8 mouse cellular contexts compared by ENCODE assay signal in the genomic region with DNA sequence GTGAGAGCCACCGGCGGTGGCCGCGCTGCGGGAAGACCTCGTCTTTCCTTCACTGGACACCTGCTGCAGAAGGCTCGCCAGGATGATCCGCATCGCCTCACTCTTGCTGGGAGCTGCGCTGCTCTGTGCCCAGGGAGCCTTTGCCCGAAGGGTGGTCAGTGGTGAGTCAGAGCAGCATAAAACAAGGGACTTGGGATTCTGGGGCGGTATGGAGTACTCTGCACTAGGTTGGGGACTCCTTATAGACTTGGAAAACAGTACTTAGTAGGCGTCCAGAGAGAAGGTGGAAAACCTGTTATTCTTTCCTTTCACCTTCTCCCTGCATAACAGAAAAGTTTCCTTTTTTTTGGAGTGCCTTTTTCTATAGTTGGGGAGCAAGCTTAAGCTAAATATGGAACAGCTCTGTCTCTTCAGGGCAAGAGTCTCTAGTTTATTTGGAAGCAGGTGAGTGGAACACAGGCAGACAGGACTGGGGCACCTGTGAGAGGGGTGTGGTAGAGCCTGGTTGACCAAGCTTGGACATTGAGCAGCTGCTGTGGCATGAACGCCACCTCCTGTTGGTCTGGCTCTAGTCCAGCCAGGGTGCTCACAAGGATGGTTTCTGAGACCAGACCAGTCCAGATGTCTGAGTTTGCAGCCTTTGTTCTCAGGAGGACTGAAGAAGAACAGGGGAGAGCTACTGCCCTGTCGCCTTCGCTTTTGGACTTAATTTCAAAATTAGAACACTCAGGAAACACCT. TPM values are rescaled to one million over a fixed set of nuclear protein-coding genes. Genes with fewer than 3 reads are reported as not detected.
DNase-seq lines count a peak whose midpoint lies in the region; ATAC-seq and TF ChIP-seq lines count a peak whose summit lies in the region.

No protein-coding gene starts in this region.

- no peaks in the 10 kb centered on the region for H3K9me3 ChIP-seq in heart, postnatal 0 days (replicated peaks; ENCODE audit: control insufficient read depth, low read length)
- H3K9me3 ChIP-seq in embryonic facial prominence, embryonic 10.5 days, result no peaks in the 10 kb centered on the region
- H3K9me3 ChIP-seq in hindbrain, postnatal 0 days (ENCODE audit: low read length), result no peaks in the 10 kb centered on the region

- DNase-seq in heart, postnatal 0 days (ENCODE audit: low spot score), result no peak
- no peak for DNase-seq in heart, adult 2 months
- DNase-seq in embryonic facial prominence, embryonic 10.5 days (ENCODE audit: low spot score), result no peak
- DNase-seq in hindbrain, postnatal 0 days (ENCODE audit: low spot score), result peak; percentile 54
- DNase-seq in thymus, postnatal 10 days (ENCODE audit: low spot score in 2 of 2), result no peak
- DNase-seq in spleen, adult 12 weeks (ENCODE audit: low spot score), result no peak
- DNase-seq in layer of hippocampus, adult 11-12 months (ENCODE audit: low spot score), result no peak

- 9% methylated on average over 16 of the region's 16 CpGs for WGBS in heart, postnatal 0 days
- 11% methylated on average over 16 of the region's 16 CpGs for WGBS in heart, adult 2 months
- 11% methylated on average over 16 of the region's 16 CpGs for WGBS in embryonic facial prominence, embryonic 10.5 days
- WGBS in hindbrain, postnatal 0 days, result 9% methylated on average over 16 of the region's 16 CpGs

- no peak for ATAC-seq in heart, postnatal 0 days (ENCODE audit: insufficient read depth, low read depth)
- no peak; the same call in 1 of the 2 replicates for ATAC-seq in hindbrain, postnatal 0 days
- 0 out of 2 replicates have a peak, but pooled peaks have one; percentile 31 for ATAC-seq in monocyte, adult 5-6 weeks (replicated peaks; ENCODE audit: insufficient number of reproducible peaks, low FRiP score, low TSS enrichment, poor library complexity, severe bottlenecking)

- TF ChIP-seq POLR2A in heart, adult 2 months (IDR thresholded peaks at IDR 0.05; ENCODE audit: insufficient read depth, low read depth, low read length), result no peak

- peaks cover 6% of the 10 kb centered on the region; the same call in 1 of the 2 replicates for H3K27me3 ChIP-seq in heart, postnatal 0 days (ENCODE audit: control insufficient read depth, insufficient read depth, low read length)
- no peaks in the 10 kb centered on the region for H3K27me3 ChIP-seq in heart, adult 2 months (ENCODE audit: control insufficient read depth, insufficient read depth, low read length)
- H3K27me3 ChIP-seq in embryonic facial prominence, embryonic 10.5 days (replicated peaks; ENCODE audit: low read depth, poor library complexity, severe bottlenecking), result peaks cover 18% of the 10 kb centered on the region
- no peaks in the 10 kb centered on the region for H3K27me3 ChIP-seq in hindbrain, postnatal 0 days (ENCODE audit: insufficient read depth, low read length)

- H3K27ac ChIP-seq in heart, postnatal 0 days (ENCODE audit: low read depth), result no peak overlapping the region
- no peak overlapping the region for H3K27ac ChIP-seq in heart, adult 2 months
- peak overlapping the region; percentile 63; the same call in 1 of the 2 replicates for H3K27ac ChIP-seq in embryonic facial prominence, embryonic 10.5 days (replicated peaks)
- H3K27ac ChIP-seq in hindbrain, postnatal 0 days, result peak overlapping the region; percentile 58

- H3K4me2 ChIP-seq in heart, postnatal 0 days (ENCODE audit: low read depth, low read length), result peak overlapping the region; percentile 76
- H3K4me2 ChIP-seq in hindbrain, postnatal 0 days (ENCODE audit: low read depth, low read length), result peak overlapping the region; percentile 97

- 0 out of 2 replicates have a peak, but pooled peaks cover 2% of the 10 kb centered on the region for H3K4me1 ChIP-seq in heart, postnatal 0 days (ENCODE audit: control insufficient read depth, insufficient read depth)
- H3K4me1 ChIP-seq in heart, adult 2 months (ENCODE audit: control insufficient read depth, insufficient read depth, low read length), result no peaks in the 10 kb centered on the region
- peaks cover 14% of the 10 kb centered on the region for H3K4me1 ChIP-seq in embryonic facial prominence, embryonic 10.5 days
- peaks cover 8% of the 10 kb centered on the region; the same call in 1 of the 2 replicates for H3K4me1 ChIP-seq in hindbrain, postnatal 0 days (ENCODE audit: insufficient read depth, low read length)

- TF ChIP-seq CTCF in heart, postnatal 0 days (IDR thresholded peaks at IDR 0.05; ENCODE audit: low read depth), result no peak
- no peak for TF ChIP-seq CTCF in heart, adult 2 months (IDR thresholded peaks at IDR 0.05)
- TF ChIP-seq CTCF in hindbrain, postnatal 0 days (IDR thresholded peaks at IDR 0.05; ENCODE audit: low read depth), result no peak

- intact Hi-C loops in heart, adult 2 months (cut with DNase I), result no loop called here

- 0 out of 2 replicates have a peak overlapping the region, but pooled peaks have one; percentile 17 for H3K9ac ChIP-seq in heart, postnatal 0 days (replicated peaks; ENCODE audit: low read depth, low read length)
- no peak overlapping the region for H3K9ac ChIP-seq in heart, adult 2 months (ENCODE audit: low read depth, low read length)
- H3K9ac ChIP-seq in hindbrain, postnatal 0 days (replicated peaks; ENCODE audit: low read length), result peak overlapping the region; percentile 57

- peak overlapping the region; percentile 37 for H3K4me3 ChIP-seq in heart, postnatal 0 days (ENCODE audit: low read depth, low read length)
- no peak overlapping the region for H3K4me3 ChIP-seq in heart, adult 2 months
- H3K4me3 ChIP-seq in embryonic facial prominence, embryonic 10.5 days, result peak overlapping the region; percentile 62
- peak overlapping the region; percentile 57 for H3K4me3 ChIP-seq in hindbrain, postnatal 0 days (ENCODE audit: low read length)

- H3K36me3 ChIP-seq in heart, postnatal 0 days (replicated peaks; ENCODE audit: control insufficient read depth, insufficient read depth, low read length), result no peaks in the 10 kb centered on the region
- no peaks in the 10 kb centered on the region for H3K36me3 ChIP-seq in heart, adult 2 months (ENCODE audit: control insufficient read depth, insufficient read depth, low read length)
- no peaks in the 10 kb centered on the region for H3K36me3 ChIP-seq in embryonic facial prominence, embryonic 10.5 days (replicated peaks)
- H3K36me3 ChIP-seq in hindbrain, postnatal 0 days (ENCODE audit: insufficient read depth, low read length), result no peaks in the 10 kb centered on the region

- no peaks in the 10 kb centered on the region for H3K79me2 ChIP-seq in heart, adult 2 months (replicated peaks; ENCODE audit: control insufficient read depth, insufficient read depth, low read length)

- TF ChIP-seq EP300 in heart, postnatal 0 days (IDR thresholded peaks at IDR 0.05; ENCODE audit: low read depth), result no peak
- TF ChIP-seq EP300 in heart, adult 2 months (IDR thresholded peaks at IDR 0.05; ENCODE audit: insufficient read depth, low read depth, low read length), result no peak

RNA-seq across cellular contexts. Expression of gene Chodl, which starts 0.7 kb away (rescaled TPM):
- not detected in 2 replicates for total RNA-seq in heart, postnatal 0 days (2014; rRNA removed; ENCODE audit: low replicate concordance)
- polyA plus RNA-seq in heart, postnatal 0 days (2015; fragmentation: Nextera tagmentation; extraction: Ambion mirVana), result 0.11 and 0.21 TPM in 2 replicates
- total RNA-seq in heart, adult 2 months (2021), result under 1 TPM in 1 of 2 experiments, not detected in 1; 0.16 TPM
- 0.12 and 0.18 TPM in 2 replicates for polyA plus RNA-seq in heart, adult 2 months (2012; rRNA removed)
- polyA plus RNA-seq in embryonic facial prominence, embryonic 10.5 days (2016; fragmentation: Nextera tagmentation; extraction: Ambion mirVana), result 0.47 and 0.63 TPM in 2 replicates
- 14.9 and 15.6 TPM in 2 replicates for total RNA-seq in hindbrain, postnatal 0 days (2014; rRNA removed)
- 25.6 and 29.2 TPM in 2 replicates for polyA plus RNA-seq in hindbrain, postnatal 0 days (2015; fragmentation: Nextera tagmentation; extraction: Ambion mirVana)
- not detected in 3 replicates for total RNA-seq in monocyte, adult 5-6 weeks (2017)

Comparison
In these comparisons a context has a peak if more than half of its experiments do, and no peak if none do; other contexts are left out.
1. H3K27ac ChIP-seq: peak in embryonic facial prominence, embryonic 10.5 days (single experiment) and hindbrain, postnatal 0 days (single experiment); none in heart, postnatal 0 days (single experiment) and heart, adult 2 months (single experiment).
2. RNA of gene Chodl, which starts 0.7 kb away (total RNA-seq): 14.9 to 15.6 TPM in hindbrain, postnatal 0 days; 0.16 TPM in heart, adult 2 months, not detected in heart, postnatal 0 days and not detected in monocyte, adult 5-6 weeks; every median in the first group is over 10 times any median in the second.